Mouse (Mus musculus): ENCODE results near the gene Tmco4.
"Not testable (repeated sequence)": the region's sequence is repeated elsewhere in the genome, so short reads cannot be mapped to it uniquely, and the experiment has no call there.

The Tmco4 gene

DNA sequence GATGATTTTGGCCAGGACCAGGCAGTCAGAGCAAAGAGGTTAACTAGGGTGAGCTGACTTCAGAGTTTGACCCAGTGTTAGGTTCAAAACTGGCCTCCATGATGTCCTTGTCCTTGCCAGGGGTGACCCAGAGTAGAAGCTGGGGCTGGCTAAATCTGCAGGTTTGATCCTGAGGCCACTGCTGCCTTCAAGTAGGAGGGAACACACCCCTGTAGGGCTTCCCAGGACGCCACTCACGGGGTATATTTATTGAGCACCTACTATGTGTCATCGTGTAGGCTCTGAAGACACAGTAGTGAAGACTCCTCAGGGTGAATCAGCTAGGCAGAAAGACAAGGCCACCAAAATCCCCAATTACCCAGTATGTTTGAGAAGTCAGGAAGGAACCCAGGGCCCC is 1.0 kb downstream of the Tmco4 start:
- DNase-seq, result no peak

DNA sequence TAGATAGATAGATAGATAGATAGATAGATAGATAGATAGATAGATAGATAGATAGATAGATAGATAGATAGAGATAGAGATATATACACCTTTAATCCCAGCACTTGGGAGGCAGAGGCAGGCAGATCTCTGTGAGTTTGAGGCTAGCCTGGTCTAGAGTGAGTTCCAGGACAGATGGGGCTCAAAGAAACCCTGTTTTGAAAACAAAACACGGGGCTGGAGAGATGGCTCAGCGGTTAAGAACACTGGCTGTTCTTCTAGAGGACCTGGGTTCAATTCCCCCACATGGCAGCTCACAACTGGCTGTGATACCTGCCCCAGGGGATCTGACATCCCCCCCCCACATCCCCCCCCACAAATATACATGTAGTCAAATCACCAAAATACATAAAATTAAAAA is 1.9 kb downstream of the Tmco4 start:
- DNase-seq, result not testable (repeated sequence)

DNA sequence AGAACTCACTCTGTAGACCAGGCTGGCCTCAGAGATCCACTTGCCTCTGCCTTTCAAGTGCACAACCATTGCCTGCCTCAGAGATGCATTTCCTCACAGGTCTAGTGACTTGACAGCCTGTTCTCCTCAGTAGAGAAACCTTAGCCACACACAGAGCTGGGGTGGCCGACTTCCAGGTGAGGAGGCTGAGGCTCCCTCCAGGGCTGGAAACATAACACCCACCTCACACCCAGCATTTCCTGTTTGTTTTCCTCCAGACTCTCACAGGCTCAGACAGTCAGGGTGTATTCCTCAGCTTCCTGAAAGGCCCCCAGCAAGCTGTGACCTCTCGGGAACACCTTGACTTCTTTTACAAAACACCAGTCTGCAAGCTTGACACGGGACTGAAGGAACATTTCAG is 2.5 kb downstream of the Tmco4 start:
- DNase-seq, result no peak

DNA sequence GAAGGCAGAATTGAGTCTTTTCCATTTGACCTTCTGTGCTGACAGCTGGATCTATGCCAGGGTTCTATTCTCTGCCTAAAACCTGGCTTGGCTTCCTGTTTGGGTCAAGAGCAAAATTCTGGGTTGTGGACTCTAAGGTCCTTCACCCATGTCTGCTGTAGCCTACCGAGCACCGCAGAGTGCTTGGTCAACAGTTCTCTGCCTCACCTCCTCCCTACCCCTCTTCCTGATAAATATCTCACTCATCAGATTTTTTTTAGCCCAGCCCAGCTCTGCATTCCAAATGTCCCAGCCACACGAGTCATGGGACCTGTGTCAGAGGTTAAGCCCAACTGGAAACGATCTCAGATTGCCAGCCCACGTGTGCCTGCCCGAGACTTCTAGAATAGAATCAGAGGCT is 3.4 kb downstream of the Tmco4 start:
- DNase-seq, result no peak

DNA sequence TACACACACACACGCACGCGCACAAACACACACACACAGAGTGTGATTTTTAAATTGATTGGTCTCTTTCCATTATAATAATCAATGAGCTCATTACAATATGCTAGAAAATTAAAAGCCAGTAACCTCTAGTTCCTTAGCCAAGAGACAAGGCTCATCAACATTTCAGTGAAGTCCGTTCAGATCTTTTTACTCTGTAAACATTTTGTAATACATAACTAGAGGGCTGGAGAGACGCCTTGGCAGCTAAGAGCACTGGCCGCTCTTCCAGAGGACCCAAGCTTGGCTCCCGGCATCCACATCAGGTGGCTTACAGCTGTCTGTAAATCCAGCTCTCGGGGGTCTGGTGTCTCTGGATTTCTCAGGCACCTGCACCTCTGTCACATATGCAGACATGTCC is 7.3 kb downstream of the Tmco4 start:
- DNase-seq, result no peak

DNA sequence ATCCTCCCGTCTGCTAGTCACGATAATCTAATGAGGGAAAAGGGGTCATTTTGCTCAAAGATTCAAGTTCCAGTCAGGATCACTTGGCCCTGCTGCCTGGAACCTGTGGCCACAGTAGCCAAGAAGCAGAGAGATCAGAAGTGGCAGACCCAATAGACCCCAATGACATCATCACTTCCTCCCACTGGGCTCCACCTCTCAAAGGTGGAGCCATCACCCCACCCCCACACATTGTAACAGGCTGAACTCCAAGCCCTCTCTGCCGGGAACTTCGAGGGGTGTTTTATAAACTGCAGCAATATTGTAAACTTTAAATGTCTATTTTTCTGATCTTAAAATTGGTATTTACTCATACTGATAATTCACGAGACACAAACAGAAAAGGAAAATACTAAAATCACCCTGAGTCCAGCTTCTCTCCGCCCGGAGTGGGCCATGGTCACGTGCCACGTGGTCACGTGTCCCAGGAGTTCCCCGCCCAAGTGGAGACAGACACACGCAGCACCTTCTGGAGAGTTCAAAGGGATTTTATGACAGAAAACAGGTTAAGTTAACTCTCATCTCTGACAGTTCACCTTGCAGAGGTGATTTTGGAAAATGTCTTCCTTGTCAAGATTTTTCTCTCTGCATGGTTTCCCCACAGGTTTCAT is 8.2 kb downstream of the Tmco4 start:
- DNase-seq, result no peak

DNA sequence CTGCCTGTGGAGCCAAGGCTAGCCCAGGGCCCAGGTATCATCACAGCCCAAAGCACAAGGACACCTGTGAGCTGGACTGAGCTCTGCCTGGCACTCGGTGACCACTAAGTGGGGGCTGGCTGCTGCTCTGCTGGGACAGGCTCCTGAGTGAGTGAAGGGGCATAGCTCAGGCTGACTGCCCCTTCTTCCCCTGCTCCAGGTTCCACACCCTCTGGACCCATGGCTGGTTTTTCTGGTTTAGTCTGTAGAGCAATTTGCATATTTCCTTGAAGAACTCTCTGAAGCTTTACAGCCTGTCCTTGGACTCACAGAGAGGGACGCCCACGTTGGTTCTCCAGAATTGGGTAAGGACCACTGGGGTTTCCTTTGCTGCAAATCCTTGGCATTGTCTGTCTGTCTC is 10.7 kb downstream of the Tmco4 start:
- no peak for DNase-seq

DNA sequence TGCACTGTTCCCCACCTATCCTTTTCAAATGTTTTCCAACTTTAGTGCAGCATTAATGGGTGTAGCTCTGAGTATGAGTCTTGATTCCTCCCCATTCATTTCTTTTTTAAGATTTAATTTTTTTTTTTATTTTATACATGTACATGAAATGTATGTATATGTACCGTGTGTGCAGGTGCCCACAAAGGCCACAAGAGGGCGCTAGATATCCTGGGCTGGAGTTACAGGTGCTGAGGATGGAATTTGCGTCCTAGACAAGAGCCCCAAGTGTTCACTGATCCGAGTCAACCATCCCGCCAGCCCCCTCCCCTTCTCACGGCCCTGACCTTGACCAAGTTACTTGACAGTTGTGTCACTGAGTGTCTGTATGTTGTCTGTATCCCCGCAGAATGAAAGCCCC is 12.1 kb downstream of the Tmco4 start:
- DNase-seq, result no peak

DNA sequence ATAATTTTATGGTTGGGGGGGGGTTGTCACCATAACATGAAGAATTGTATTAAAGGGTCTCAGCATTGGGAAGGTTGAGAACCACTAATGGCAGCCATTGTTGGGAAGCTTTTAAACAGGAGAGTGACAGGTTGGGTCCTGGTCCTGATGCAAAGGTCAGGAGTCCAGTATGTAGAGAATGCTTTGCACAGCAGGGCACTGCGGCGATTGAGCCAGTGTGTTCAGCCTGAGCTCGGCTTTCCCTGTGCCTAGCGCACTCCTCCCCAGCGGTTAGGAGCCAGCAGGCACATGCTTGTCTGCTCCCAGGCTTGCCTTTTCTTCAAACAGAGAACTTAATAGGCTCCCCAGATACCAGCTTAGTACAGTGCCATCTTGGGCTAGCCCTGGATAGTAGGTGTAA is 13.6 kb downstream of the Tmco4 start:
- DNase-seq, result no peak

DNA sequence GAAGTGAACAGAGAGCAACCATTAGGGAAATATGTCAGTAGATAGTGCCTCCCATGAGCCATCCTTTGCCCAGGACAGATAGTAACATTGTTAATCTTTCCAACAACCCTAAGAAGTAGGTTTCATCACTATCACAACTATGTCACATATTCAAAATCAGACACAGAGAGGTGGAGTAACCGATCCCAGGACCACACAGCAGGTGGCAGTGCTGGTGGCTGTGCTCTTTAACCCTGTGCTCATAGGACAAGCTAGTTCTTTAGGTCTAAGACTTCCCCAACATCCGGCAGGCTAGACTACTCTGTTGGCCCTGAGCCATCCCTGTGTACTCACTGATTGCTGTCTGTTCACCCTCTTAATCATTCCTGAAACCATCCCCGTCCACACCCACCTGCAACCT is 21.7 kb downstream of the Tmco4 start:
- no peak for DNase-seq

DNA sequence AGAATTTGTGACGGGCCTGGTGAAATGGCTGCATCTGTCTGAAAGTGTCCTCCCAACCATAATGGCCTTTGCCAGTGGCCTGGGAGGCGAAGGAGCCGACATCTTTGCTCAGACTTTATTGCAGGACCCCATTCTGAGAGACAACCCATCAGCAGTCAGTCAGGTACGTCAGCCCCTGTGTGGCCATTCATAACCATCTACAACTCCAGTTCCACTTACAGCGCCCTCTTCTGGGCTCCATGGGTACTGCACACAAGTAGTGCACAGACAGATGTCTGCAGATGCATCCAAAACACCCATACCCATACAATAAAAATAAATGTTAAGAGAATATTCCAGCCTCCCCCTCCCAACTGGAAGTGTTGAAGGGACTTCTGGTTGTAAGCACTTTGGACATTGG is 23.7 kb downstream of the Tmco4 start:
- DNase-seq, result peak; percentile 29 to 31

DNA sequence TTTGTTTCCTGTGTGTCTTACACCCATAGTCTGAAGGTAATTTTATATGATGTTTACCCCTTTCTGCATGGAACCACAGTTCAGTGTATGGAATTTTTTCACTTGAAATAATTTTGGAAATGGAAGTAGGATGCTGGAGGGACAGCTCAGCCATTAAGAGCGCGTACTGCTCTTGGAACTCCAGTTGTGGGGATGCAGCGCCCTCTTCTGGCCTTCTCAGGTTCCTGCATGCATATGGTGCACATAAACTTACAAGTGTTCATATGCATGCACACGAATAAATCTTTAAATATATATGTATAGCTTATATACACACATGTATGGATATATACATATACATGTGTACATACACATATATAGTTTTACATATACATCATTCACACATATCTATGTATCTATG is 24.4 kb downstream of the Tmco4 start:
- no peak for DNase-seq

DNA sequence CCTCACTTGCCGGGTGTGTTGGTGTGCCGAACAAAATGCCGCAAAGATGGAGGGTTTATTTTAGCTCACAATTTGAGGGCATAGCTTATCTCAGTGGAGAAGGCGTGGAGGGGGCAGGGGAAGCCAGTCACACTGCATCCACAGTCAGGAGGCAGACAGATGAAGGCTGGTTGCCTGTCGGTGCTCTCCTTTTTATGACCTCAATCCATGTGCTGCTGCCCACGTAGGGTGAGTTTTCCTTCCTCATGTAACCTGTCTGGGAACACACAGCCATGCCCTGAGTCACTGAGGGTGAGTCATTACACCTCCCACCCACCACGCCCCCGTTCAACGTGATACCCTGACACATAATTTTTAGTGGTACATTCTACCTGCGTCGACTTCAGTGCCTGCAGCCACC is 25.9 kb downstream of the Tmco4 start:
- DNase-seq, result no peak

DNA sequence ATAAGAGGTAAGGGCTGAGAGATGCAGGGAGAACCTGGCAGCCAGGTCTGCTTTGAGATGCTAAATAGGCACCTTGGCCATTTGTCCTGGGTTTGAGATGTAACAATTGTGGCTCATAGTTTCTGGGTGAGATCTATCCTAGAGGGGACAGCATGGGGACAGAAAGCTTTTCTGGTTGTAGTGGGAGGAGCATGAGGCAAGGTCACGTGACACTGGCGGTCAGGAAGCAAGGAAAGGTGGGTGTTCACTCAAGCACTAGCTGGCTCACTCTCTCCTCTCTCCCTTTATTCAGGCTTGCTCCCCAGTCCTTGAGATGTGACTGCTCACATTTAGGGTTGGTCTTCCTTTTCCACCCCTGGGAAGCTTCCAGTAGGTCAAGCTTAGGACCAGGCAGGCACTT is 28.3 kb downstream of the Tmco4 start:
- no peak for DNase-seq

DNA sequence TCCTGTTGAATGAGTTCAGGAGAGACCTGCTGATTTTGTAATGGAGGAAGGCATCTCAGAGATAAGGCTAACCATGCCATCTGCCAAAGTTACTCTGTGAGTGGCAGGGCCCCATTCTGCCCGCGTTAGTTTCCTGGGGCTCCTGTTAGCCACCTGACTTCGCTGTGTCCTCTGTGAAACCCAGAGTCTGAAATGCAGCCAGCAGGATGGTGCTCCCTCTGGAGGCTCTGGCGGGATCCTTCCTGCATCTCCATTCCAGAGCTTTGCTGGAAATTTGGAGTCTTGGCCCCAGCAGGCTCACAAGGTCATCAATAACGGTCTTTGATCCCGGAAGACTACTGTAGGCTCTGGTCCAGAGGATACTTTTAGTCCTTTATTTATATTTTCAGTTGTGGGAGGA is 28.7 kb downstream of the Tmco4 start:
- DNase-seq, result peak; percentile 55 to 57

DNA sequence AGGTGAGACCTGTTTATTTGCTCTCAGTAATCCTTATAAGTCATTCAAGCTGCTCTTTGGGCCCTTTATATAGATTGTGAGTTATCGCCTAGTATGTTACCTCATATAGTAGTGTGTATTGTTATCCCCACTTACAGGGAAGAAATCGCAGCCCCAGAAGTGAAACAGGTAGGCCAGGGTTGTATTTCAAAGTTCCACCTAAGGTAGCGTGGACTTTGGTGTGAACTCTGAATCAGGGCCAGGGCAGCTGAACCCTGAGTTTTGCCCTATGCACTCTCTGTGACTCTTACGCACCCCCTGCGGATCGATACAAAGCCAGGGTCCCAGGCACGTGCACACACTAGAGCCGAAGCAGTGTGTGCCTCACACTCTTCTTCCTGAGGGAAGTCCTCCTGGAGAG is 31.4 kb downstream of the Tmco4 start:
- no peak for DNase-seq

DNA sequence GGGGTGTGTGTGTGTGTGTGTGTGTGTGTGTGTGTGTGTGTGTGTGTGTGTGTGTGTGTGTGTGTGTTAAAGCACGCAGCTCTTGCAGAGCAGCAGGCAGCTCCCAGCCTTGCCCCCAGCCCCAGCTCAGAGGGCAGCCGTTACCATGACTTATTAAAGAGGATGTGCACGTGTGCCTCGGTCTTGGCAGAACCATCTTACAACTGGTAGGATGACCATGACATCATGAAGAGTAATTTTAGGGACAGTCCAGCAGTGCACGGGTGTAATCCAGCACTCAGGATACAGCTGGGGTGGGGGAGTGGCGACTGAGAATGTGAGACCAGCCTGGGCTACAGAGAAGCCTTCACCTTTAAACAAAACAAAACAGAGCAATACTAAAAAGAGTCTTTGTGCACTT is 32.5 kb downstream of the Tmco4 start:
- DNase-seq, result no peak

DNA sequence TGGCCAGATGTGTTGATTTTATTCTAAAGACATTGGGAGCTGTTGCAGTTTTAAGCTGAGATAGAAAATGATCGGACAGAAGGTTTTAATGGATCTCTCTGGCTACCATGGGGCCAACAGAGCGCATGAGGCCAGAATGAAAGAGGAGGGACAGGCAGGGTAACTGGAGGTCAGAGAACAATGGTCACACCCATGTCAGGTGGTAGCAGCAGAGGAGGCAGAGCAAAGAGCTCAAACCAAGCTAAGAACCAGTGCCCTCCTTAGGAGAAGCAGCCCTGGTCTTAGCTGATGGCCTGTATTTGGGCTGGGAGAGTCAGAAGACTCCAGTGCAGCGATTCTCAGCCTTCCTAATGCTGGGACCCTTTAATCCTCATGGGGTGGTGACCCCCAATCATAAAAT is 34.7 kb downstream of the Tmco4 start:
- DNase-seq, result no peak

DNA sequence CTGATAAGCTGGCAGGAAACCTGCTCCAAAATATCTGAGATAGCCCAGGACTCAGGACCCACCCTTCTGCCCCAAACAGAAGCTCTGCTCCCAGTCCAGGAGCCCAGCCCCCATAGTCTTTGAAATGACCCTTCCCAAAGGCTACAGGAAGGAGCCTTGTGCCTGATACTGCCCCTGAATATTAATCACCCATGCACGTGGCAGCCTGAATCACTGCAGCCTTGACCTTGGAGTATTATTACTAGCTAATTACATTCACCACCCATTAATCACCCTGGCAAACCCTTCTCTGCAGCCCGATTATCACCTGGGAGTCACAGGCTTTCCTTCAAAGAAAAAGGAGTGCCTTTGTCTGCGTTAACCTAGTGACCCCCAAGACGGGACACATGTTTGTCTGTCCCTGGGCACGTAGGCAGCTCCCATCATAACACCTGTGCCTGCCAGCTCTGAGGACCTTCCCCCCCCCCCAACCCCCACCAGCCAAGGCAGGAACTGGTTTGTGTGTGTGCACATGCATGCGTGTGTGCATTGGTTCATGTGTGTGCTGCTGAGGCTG is 35.4 kb downstream of the Tmco4 start:
- DNase-seq, result no peak

DNA sequence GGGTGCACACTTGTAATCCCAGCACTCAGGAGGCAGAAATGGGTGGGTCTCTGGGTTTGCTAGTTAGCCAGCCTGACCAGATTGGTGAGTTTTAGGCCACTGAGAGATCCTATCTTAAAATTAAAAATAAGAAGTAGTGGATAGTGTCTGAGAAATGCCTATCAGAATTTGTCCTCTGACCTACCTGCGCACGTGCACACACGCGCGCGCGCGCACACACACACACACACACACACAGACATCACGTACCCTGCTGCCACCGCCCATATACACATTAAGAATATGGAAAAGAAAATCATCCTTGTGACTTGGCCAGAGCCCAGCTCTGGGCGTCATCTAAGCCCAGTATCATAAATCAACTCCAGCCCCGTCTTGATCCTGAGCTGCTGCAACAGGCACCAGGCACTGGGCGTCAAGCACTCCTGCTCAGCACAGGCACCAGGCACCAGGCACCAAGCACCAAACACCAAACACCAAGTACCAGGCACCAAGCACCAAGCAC is 38.6 kb downstream of the Tmco4 start:
- no peak for DNase-seq

DNA sequence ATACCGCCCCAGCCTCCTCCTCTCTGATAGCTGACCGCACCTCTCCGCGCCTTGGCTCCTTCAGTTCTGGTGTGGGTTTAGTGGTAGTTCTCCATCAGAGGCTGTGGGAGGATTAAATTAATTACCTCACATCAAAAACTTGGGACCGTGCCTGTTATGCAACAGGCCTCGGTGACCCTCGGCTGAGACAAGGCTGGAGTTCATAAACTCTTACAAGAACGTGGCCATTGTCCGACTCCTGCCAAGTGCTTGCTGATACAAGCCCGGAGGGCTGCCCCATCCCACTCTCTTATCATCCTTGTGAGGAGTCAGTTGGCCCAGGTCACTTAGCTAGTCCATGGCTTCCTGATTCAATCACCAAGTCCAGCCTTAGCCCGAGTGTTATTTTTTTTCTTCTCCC is 40.6 kb downstream of the Tmco4 start:
- no peak for DNase-seq

DNA sequence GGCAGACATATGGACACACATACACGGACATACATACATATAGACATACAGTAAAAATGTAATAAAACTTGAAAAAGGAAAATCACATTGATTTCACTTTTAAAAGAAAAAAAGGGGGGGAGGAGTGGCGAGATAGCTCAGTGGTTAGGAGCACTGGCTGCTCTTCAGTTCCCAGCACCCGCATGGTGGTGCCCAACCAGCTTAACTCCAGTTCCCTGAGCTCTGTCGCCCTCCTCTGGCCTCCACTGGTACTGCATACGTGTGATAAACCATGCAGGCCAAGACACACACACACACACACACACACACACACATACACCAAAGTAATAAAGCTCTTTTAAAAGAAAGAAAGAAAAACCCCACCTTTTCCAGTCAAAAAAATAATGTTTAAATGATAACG is 42.1 kb downstream of the Tmco4 start:
- DNase-seq, result peak in 1 of 2 experiments; percentile 28

DNA sequence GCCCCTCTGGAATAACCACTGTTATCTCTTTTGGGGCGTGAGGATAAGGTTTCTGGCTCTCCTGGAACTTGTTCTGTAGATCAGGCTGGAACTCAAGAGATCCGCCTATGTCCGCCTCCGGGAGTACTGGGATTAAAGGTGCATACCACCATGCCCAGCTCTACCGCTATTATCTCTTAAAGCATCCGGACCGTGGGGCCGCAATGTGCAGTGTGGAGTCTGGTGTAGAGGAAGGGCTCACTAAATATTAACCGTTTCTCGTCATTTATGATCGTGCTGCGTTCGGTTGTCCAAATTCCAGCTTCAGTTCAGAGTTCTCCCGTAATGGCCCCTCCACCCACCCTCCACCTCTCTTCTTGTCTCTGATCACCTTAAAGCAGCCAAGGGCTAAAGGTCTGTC is 45.7 kb downstream of the Tmco4 start:
- DNase-seq, result no peak

DNA sequence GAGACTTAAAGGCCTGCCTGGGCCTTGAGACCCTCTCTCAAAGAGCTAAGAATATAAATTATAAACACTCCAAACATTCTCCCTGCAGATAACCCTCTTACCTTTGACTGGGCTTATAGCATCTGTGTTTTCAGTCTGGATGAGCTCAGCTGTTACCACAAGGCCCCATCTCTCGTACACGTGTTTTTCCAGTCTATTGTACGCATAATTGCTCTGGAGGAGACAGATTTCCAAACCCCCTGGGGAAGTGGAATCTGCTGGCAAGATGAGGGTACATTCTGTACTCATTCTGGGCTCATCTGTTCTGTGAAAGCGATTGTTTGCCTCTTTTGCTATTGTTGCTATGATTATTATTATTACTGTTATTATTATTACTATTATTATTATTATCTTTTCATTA is 46.3 kb downstream of the Tmco4 start:
- DNase-seq, result peak; percentile 40 to 48

DNA sequence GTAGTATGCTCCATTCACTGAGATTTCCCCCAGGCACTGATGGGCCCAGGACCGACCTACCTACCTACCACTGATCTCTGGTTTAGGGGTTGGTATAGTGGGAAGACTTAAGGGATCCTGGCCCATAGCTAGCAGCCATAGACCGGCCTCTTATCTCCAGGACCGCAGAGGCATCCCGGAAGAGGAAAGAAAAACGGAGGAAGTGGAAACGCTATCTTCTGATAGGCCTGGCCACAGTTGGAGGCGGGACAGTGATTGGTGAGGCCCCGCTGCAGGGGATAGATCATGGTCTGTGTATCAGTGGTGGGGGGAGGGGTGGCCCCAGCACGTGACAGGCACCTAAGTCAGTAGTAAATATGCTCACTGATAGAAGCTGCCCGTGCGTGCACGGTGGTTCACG is 46.7 kb downstream of the Tmco4 start:
- DNase-seq, result peak; percentile 38 to 50
